Mouse (Mus musculus) c-Kit-positive CD71-negative TER-119-negative erythroid progenitor cells, embryonic 14.5 days (primary cell): ENCODE data around the gene Txndc9.
"Not testable (repeated sequence)": the region's sequence is repeated elsewhere in the genome, so short reads cannot be mapped to it uniquely, and the experiment has no call there.

Source experiments
- DNase-seq: peaks from one replicate; pipeline ENCODE4 v3.0.0-alpha.2; 2013; ENCODE audit warnings: low read depth

The Txndc9 gene

GRCm38 (mm10) chr1:37997867-37998266 is at the start of gene Txndc9, which contains the start of gene Eif5b:
Gene Txndc9, minus strand, starts transcription at chr1:37997893.
Gene Eif5b, plus strand, starts transcription at chr1:37998010.
- peak; percentile 91 for DNase-seq

- peak; percentile 6 for DNase-seq
Observed at GRCm38 (mm10) chr1:38038898-38039297, 41.2 kb upstream of the Txndc9 start.

GRCm38 (mm10) chr1:38037375-38037774 is 39.7 kb upstream of the Txndc9 start:
- no peak for DNase-seq

GRCm38 (mm10) chr1:38035521-38035920 is 37.8 kb upstream of the Txndc9 start:
- no peak for DNase-seq

GRCm38 (mm10) chr1:38031391-38031790 is 33.7 kb upstream of the Txndc9 start:
- no peak for DNase-seq

GRCm38 (mm10) chr1:38027301-38027700 is 29.6 kb upstream of the Txndc9 start:
- no peak for DNase-seq

GRCm38 (mm10) chr1:38014551-38015203 is 17.0 kb upstream of the Txndc9 start:
- DNase-seq: no peak

- DNase-seq: no peak
Observed at GRCm38 (mm10) chr1:38012509-38012908, 14.8 kb upstream of the Txndc9 start.

- no peak for DNase-seq
Observed at GRCm38 (mm10) chr1:38012104-38012503, 14.4 kb upstream of the Txndc9 start.

GRCm38 (mm10) chr1:38011647-38012046 is 14.0 kb upstream of the Txndc9 start:
- no peak for DNase-seq

- no peak for DNase-seq
Observed at GRCm38 (mm10) chr1:38006741-38007140, 9.0 kb upstream of the Txndc9 start.

- DNase-seq: no peak
Observed at GRCm38 (mm10) chr1:38003046-38003445, 5.4 kb upstream of the Txndc9 start.

GRCm38 (mm10) chr1:38001956-38002355 is 4.3 kb upstream of the Txndc9 start:
- DNase-seq: no peak

GRCm38 (mm10) chr1:38000844-38001243 is 3.2 kb upstream of the Txndc9 start:
- DNase-seq: no peak

- DNase-seq: no peak
Observed at GRCm38 (mm10) chr1:37999552-37999951, 1.9 kb upstream of the Txndc9 start.

GRCm38 (mm10) chr1:37998371-37999199 is 892 bp upstream of the Txndc9 start:
- no peak for DNase-seq

GRCm38 (mm10) chr1:37996877-37997484 is 712 bp downstream of the Txndc9 start:
- peak; percentile 98 for DNase-seq

- DNase-seq: no peak
Observed at GRCm38 (mm10) chr1:37996226-37996625, 1.5 kb downstream of the Txndc9 start.

GRCm38 (mm10) chr1:37987856-37988255 is 9.8 kb downstream of the Txndc9 start:
- DNase-seq: no peak

- DNase-seq: no peak
Observed at GRCm38 (mm10) chr1:37985764-37986323, 11.8 kb downstream of the Txndc9 start.

GRCm38 (mm10) chr1:37984326-37984725 is 13.4 kb downstream of the Txndc9 start:
- no peak for DNase-seq

- no peak for DNase-seq
Observed at GRCm38 (mm10) chr1:37977303-37977702, 20.4 kb downstream of the Txndc9 start.

- not testable (repeated sequence) for DNase-seq
Observed at GRCm38 (mm10) chr1:37976666-37977065, 21.0 kb downstream of the Txndc9 start.
